7 mouse cellular contexts compared by ENCODE assay signal in genomic region chr9:64087461-64088235, GRCm38 (mm10). TPM values are rescaled to one million over a fixed set of nuclear protein-coding genes. Genes with fewer than 3 reads are reported as not detected.
DNase-seq lines count a peak whose midpoint lies in the region; ATAC-seq lines count a peak whose summit lies in the region.

No protein-coding gene starts in this region.

- peaks cover 16% of the 10 kb centered on the region; the same call in 1 of the 2 replicates for H3K27me3 ChIP-seq in hindbrain, embryonic 11.5 days (ENCODE audit: control insufficient read depth, insufficient read depth, low read length)

- H3K9ac ChIP-seq in hindbrain, embryonic 11.5 days (ENCODE audit: low read depth, low read length) = no peak overlapping the region

- no peaks in the 10 kb centered on the region for H3K9me3 ChIP-seq in hindbrain, embryonic 11.5 days (ENCODE audit: control insufficient read depth, low read length)

- H3K4me2 ChIP-seq in hindbrain, embryonic 11.5 days (replicated peaks; ENCODE audit: low read depth, low read length) = no peak overlapping the region

- peaks cover 8% of the 10 kb centered on the region; the same call in 1 of the 2 replicates for H3K4me1 ChIP-seq in hindbrain, embryonic 11.5 days (replicated peaks; ENCODE audit: control insufficient read depth, insufficient read depth, low read length)

- peak; percentile 91 for DNase-seq in ZHBTc4 (ENCODE audit: low read depth, low spot score)
- peak; percentile 50 to 66 for DNase-seq in cerebellum, adult 18-20 months
- peak; percentile 51 to 89 for DNase-seq in frontal cortex, adult 2 months (ENCODE audit: extremely low spot score in 1 of 2, low spot score in 1 of 2)
- peak; percentile 87 for DNase-seq in hindbrain, embryonic 11.5 days (ENCODE audit: low spot score)
- peak; percentile 67 for DNase-seq in left cerebral cortex, adult 11 months (ENCODE audit: low spot score)
- DNase-seq in lung, postnatal 25 days (ENCODE audit: low spot score) = peak; percentile 84
- DNase-seq in right cerebral cortex, postnatal 36 days (ENCODE audit: low spot score in 2 of 2) = peak; percentile 43 to 49

- ATAC-seq in hindbrain, embryonic 11.5 days (ENCODE audit: low FRiP score) = no peak

- no peaks in the 10 kb centered on the region for H3K36me3 ChIP-seq in hindbrain, embryonic 11.5 days (ENCODE audit: control insufficient read depth, insufficient read depth, low read length)

- 47% methylated on average over 5 of the region's 5 CpGs for WGBS in hindbrain, embryonic 11.5 days

- H3K4me3 ChIP-seq in hindbrain, embryonic 11.5 days (ENCODE audit: low read depth, low read length) = no peak overlapping the region

- no peak overlapping the region for H3K27ac ChIP-seq in hindbrain, embryonic 11.5 days (ENCODE audit: low read depth, low read length)

RNA-seq across cellular contexts. Expression of gene Lctl, which starts 29.3 kb away (rescaled TPM):
- 0.08 and 0.22 TPM in 2 replicates for polyA plus RNA-seq in frontal cortex, adult 2 months (2012; rRNA removed)
- not detected in 2 replicates for polyA plus RNA-seq in hindbrain, embryonic 11.5 days (2014; fragmentation: Nextera tagmentation; extraction: Ambion mirVana)
